Mouse (Mus musculus) spleen, adult 2 months (tissue): ENCODE measurements around the gene Gm48551.

ENCODE experiments used
- CTCF ChIP-seq: fragments of 200-500 bp; IDR thresholded peaks from 2 replicates; pipeline ENCODE4 v1.5.1; 2011; ENCODE audit warnings: mild to moderate bottlenecking, inconsistent platforms; ENCODE audit not compliant: insufficient read depth, insufficient read length, insufficient replicate concordance; ENCODE audit errors: extremely low read depth
- POLR2A ChIP-seq: fragments of 200-500 bp; IDR thresholded peaks from 2 replicates; pipeline ENCODE4 v1.6.1; 2011; ENCODE audit warnings: low read depth, low read length, inconsistent platforms

DNA sequence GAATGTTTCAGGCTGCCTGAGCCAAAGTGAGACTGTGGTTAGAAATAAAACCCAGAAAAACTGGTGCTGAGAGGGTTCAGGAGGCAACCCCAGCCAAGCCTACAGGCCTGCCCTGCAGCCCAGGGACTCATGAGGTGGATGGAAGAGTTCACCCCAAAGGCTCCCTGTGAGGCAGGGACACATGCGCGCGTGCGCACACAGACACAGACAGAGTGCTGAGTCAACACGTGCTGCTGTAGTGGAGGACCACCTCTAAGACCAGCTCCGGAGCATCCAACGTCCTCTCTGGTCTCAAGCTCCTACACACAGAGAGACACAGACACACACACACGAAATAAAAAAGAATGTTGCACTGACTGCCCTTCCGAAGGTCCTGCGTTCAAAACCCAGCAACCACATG is 8.9 kb upstream of the Gm48551 start:
- no peak for TF ChIP-seq CTCF
- TF ChIP-seq POLR2A = no peak
